Mouse (Mus musculus): Measurements from ENCODE around the gene Slc41a1. TPM values are rescaled to one million over a fixed set of nuclear protein-coding genes. Genes with fewer than 3 reads are reported as not detected.

Gene Slc41a1
- polyA plus RNA-seq, 1 experiment from 2014 or later, result 9.2 TPM

GRCm38 (mm10) chr1:131828297-131829126 lies 1.2 kb downstream of the Slc41a1 start:
- Histone ChIP-seq H3K4me1 (ENCODE audit: control insufficient read depth, insufficient read depth, low read length) (no peaks in the 10 kb centered on the region), H3K9me3 (replicated peaks; ENCODE audit: control insufficient read depth, low read length) (no peaks in the 10 kb centered on the region), H3K4me2 (ENCODE audit: low read depth, low read length) (peak overlapping the region; percentile 80), H3K27me3 (ENCODE audit: control insufficient read depth, insufficient read depth, low read length) (no peaks in the 10 kb centered on the region), H3K9ac (replicated peaks; ENCODE audit: low read length) (peak overlapping the region; percentile 85), H3K4me3 (ENCODE audit: low read depth, low read length) (peak overlapping the region; percentile 84), H3K36me3 (replicated peaks; ENCODE audit: control insufficient read depth, insufficient read depth, low read depth, low read length) (no peaks in the 10 kb centered on the region), H3K27ac (replicated peaks; ENCODE audit: low read depth, low read length) (peak overlapping the region; percentile 52)
- 1% methylated on average over 20 of the region's 22 CpGs for WGBS
- DNase-seq (ENCODE audit: low spot score) (peak; percentile 68), ATAC-seq (replicated peaks; ENCODE audit: insufficient number of reproducible peaks, low FRiP score, low TSS enrichment, low read depth) (peak; percentile 68)

GRCm38 (mm10) chr1:131829279-131829678 lies 2.0 kb downstream of the Slc41a1 start:
- Histone ChIP-seq H3K36me3 (replicated peaks; ENCODE audit: control insufficient read depth, insufficient read depth, low read depth, low read length) (no peaks in the 10 kb centered on the region), H3K4me1 (ENCODE audit: control insufficient read depth, insufficient read depth, low read length) (no peaks in the 10 kb centered on the region), H3K4me2 (ENCODE audit: low read depth, low read length) (peak overlapping the region; percentile 80), H3K9me3 (replicated peaks; ENCODE audit: control insufficient read depth, low read length) (no peaks in the 10 kb centered on the region), H3K27me3 (ENCODE audit: control insufficient read depth, insufficient read depth, low read length) (no peaks in the 10 kb centered on the region), H3K9ac (replicated peaks; ENCODE audit: low read length) (no peak overlapping the region), H3K27ac (replicated peaks; ENCODE audit: low read depth, low read length) (no peak overlapping the region), H3K4me3 (ENCODE audit: low read depth, low read length) (no peak overlapping the region; the same call in 1 of the 2 replicates)
- DNase-seq (ENCODE audit: low spot score) (no peak), ATAC-seq (replicated peaks; ENCODE audit: insufficient number of reproducible peaks, low FRiP score, low TSS enrichment, low read depth) (no peak)
- 41% methylated on average over 5 of the region's 5 CpGs for WGBS

GRCm38 (mm10) chr1:131830561-131830960 lies 3.3 kb downstream of the Slc41a1 start:
- H3K36me3 ChIP-seq (replicated peaks; ENCODE audit: control insufficient read depth, insufficient read depth, low read depth, low read length), result no peaks in the 10 kb centered on the region
- ATAC-seq (replicated peaks; ENCODE audit: insufficient number of reproducible peaks, low FRiP score, low TSS enrichment, low read depth) (no peak), DNase-seq (ENCODE audit: low spot score) (no peak)
- no peaks in the 10 kb centered on the region for H3K9me3 ChIP-seq (replicated peaks; ENCODE audit: control insufficient read depth, low read length)
- H3K4me3 ChIP-seq (ENCODE audit: low read depth, low read length), result no peak overlapping the region
- no peaks in the 10 kb centered on the region for H3K27me3 ChIP-seq (ENCODE audit: control insufficient read depth, insufficient read depth, low read length)
- H3K27ac ChIP-seq (replicated peaks; ENCODE audit: low read depth, low read length), result no peak overlapping the region
- H3K4me2 ChIP-seq (ENCODE audit: low read depth, low read length), result no peak overlapping the region
- WGBS, result 87% methylated on average over 15 of the region's 15 CpGs
- H3K4me1 ChIP-seq (ENCODE audit: control insufficient read depth, insufficient read depth, low read length), result no peaks in the 10 kb centered on the region
- no peak overlapping the region for H3K9ac ChIP-seq (replicated peaks; ENCODE audit: low read length)

- H3K9me3 ChIP-seq (replicated peaks; ENCODE audit: control insufficient read depth, low read length), result no peaks in the 10 kb centered on the region
- no peaks in the 10 kb centered on the region for H3K27me3 ChIP-seq (ENCODE audit: control insufficient read depth, insufficient read depth, low read length)
- no peak overlapping the region for H3K4me2 ChIP-seq (ENCODE audit: low read depth, low read length)
- no peaks in the 10 kb centered on the region for H3K36me3 ChIP-seq (replicated peaks; ENCODE audit: control insufficient read depth, insufficient read depth, low read depth, low read length)
- no peak overlapping the region for H3K27ac ChIP-seq (replicated peaks; ENCODE audit: low read depth, low read length)
- H3K4me3 ChIP-seq (ENCODE audit: low read depth, low read length), result no peak overlapping the region
- ATAC-seq (replicated peaks; ENCODE audit: insufficient number of reproducible peaks, low FRiP score, low TSS enrichment, low read depth), result no peak
- no peak overlapping the region for H3K9ac ChIP-seq (replicated peaks; ENCODE audit: low read length)
- no peaks in the 10 kb centered on the region for H3K4me1 ChIP-seq (ENCODE audit: control insufficient read depth, insufficient read depth, low read length)
- 80% methylated on average over 8 of the region's 8 CpGs for WGBS
- DNase-seq (ENCODE audit: low spot score), result no peak
Observed at GRCm38 (mm10) chr1:131830971-131831641, 3.8 kb downstream of the Slc41a1 start.

GRCm38 (mm10) chr1:131837035-131837434 lies 9.7 kb downstream of the Slc41a1 start:
- Histone ChIP-seq H3K27ac (replicated peaks; ENCODE audit: low read depth, low read length) (no peak overlapping the region), H3K4me3 (ENCODE audit: low read depth, low read length) (no peak overlapping the region), H3K4me1 (ENCODE audit: control insufficient read depth, insufficient read depth, low read length) (no peaks in the 10 kb centered on the region), H3K9me3 (replicated peaks; ENCODE audit: control insufficient read depth, low read length) (no peaks in the 10 kb centered on the region), H3K4me2 (ENCODE audit: low read depth, low read length) (no peak overlapping the region), H3K36me3 (replicated peaks; ENCODE audit: control insufficient read depth, insufficient read depth, low read depth, low read length) (no peaks in the 10 kb centered on the region; the same call in none of the 2 replicates), H3K9ac (replicated peaks; ENCODE audit: low read length) (no peak overlapping the region), H3K27me3 (ENCODE audit: control insufficient read depth, insufficient read depth, low read length) (no peaks in the 10 kb centered on the region)
- DNase-seq (ENCODE audit: low spot score) (no peak), ATAC-seq (replicated peaks; ENCODE audit: insufficient number of reproducible peaks, low FRiP score, low TSS enrichment, low read depth) (no peak)
- 81% methylated on average over 3 of the region's 3 CpGs for WGBS

- no peaks in the 10 kb centered on the region; the same call in none of the 2 replicates for H3K36me3 ChIP-seq (replicated peaks; ENCODE audit: control insufficient read depth, insufficient read depth, low read depth, low read length)
- no peaks in the 10 kb centered on the region for H3K4me1 ChIP-seq (ENCODE audit: control insufficient read depth, insufficient read depth, low read length)
- no peak overlapping the region for H3K4me2 ChIP-seq (ENCODE audit: low read depth, low read length)
- ATAC-seq (replicated peaks; ENCODE audit: insufficient number of reproducible peaks, low FRiP score, low TSS enrichment, low read depth), result no peak
- 80% methylated on average over 5 of the region's 5 CpGs for WGBS
- no peak overlapping the region for H3K4me3 ChIP-seq (ENCODE audit: low read depth, low read length)
- no peak overlapping the region for H3K27ac ChIP-seq (replicated peaks; ENCODE audit: low read depth, low read length)
- H3K9me3 ChIP-seq (replicated peaks; ENCODE audit: control insufficient read depth, low read length), result no peaks in the 10 kb centered on the region
- H3K9ac ChIP-seq (replicated peaks; ENCODE audit: low read length), result no peak overlapping the region
- DNase-seq (ENCODE audit: low spot score), result no peak
- no peaks in the 10 kb centered on the region for H3K27me3 ChIP-seq (ENCODE audit: control insufficient read depth, insufficient read depth, low read length)
Observed at GRCm38 (mm10) chr1:131838542-131838941, 11.2 kb downstream of the Slc41a1 start.

GRCm38 (mm10) chr1:131839279-131839678 lies 12.0 kb downstream of the Slc41a1 start:
- H3K9me3 ChIP-seq (replicated peaks; ENCODE audit: control insufficient read depth, low read length), result no peaks in the 10 kb centered on the region
- no peak overlapping the region for H3K9ac ChIP-seq (replicated peaks; ENCODE audit: low read length)
- no peak overlapping the region for H3K4me3 ChIP-seq (ENCODE audit: low read depth, low read length)
- 50% methylated on average over 2 of the region's 2 CpGs for WGBS
- H3K4me2 ChIP-seq (ENCODE audit: low read depth, low read length), result no peak overlapping the region
- ATAC-seq (replicated peaks; ENCODE audit: insufficient number of reproducible peaks, low FRiP score, low TSS enrichment, low read depth) (no peak), DNase-seq (ENCODE audit: low spot score) (no peak)
- no peaks in the 10 kb centered on the region for H3K4me1 ChIP-seq (ENCODE audit: control insufficient read depth, insufficient read depth, low read length)
- H3K36me3 ChIP-seq (replicated peaks; ENCODE audit: control insufficient read depth, insufficient read depth, low read depth, low read length), result no peaks in the 10 kb centered on the region; the same call in none of the 2 replicates
- H3K27ac ChIP-seq (replicated peaks; ENCODE audit: low read depth, low read length), result no peak overlapping the region
- no peaks in the 10 kb centered on the region for H3K27me3 ChIP-seq (ENCODE audit: control insufficient read depth, insufficient read depth, low read length)

- Histone ChIP-seq H3K27me3 (ENCODE audit: control insufficient read depth, insufficient read depth, low read length) (no peaks in the 10 kb centered on the region), H3K4me3 (ENCODE audit: low read depth, low read length) (no peak overlapping the region), H3K36me3 (replicated peaks; ENCODE audit: control insufficient read depth, insufficient read depth, low read depth, low read length) (no peaks in the 10 kb centered on the region; the same call in none of the 2 replicates), H3K4me1 (ENCODE audit: control insufficient read depth, insufficient read depth, low read length) (no peaks in the 10 kb centered on the region), H3K4me2 (ENCODE audit: low read depth, low read length) (no peak overlapping the region), H3K27ac (replicated peaks; ENCODE audit: low read depth, low read length) (no peak overlapping the region), H3K9ac (replicated peaks; ENCODE audit: low read length) (no peak overlapping the region), H3K9me3 (replicated peaks; ENCODE audit: control insufficient read depth, low read length) (no peaks in the 10 kb centered on the region)
- ATAC-seq (replicated peaks; ENCODE audit: insufficient number of reproducible peaks, low FRiP score, low TSS enrichment, low read depth) (no peak), DNase-seq (ENCODE audit: low spot score) (no peak)
- 88% methylated on average over 4 of the region's 4 CpGs for WGBS
Observed at GRCm38 (mm10) chr1:131842221-131842620, 14.9 kb downstream of the Slc41a1 start.
